Mouse (Mus musculus): ENCODE data around the gene Krt35. TPM values are rescaled to one million over a fixed set of nuclear protein-coding genes. Genes with fewer than 3 reads are reported as not detected.
A peak's percentile ranks its signal among the peaks of the same experiment; 100 is the strongest.

Gene Krt35
- not detected in 2 replicates for polyA plus RNA-seq (2015; fragmentation: Nextera tagmentation; extraction: Ambion mirVana)

- no peaks in the 10 kb centered on the region for H3K27me3 ChIP-seq (ENCODE audit: control insufficient read depth, insufficient read depth, low read depth, low read length)
- no peak within 1 kb of the TSS for H3K9ac ChIP-seq (ENCODE audit: low read length)
- H3K4me3 ChIP-seq (ENCODE audit: low read length) = no peak within 1 kb of the TSS
- ATAC-seq (ENCODE audit: low read depth) = no peak
- WGBS = 87% methylated on average over 9 of the region's 9 CpGs
- H3K27ac ChIP-seq (ENCODE audit: low read length) = no peak within 1 kb of the TSS
- no peaks in the 10 kb centered on the region for H3K4me1 ChIP-seq (replicated peaks; ENCODE audit: control insufficient read depth, insufficient read depth, low read length)
- no peaks in the 10 kb centered on the region for H3K36me3 ChIP-seq (ENCODE audit: control insufficient read depth, insufficient read depth, low read length)
- no peak within 1 kb of the TSS for H3K4me2 ChIP-seq (ENCODE audit: low read depth, low read length)
- H3K9me3 ChIP-seq (ENCODE audit: control insufficient read depth, low read length) = no peaks in the 10 kb centered on the region
Measured at GRCm38 (mm10) chr11:100096141-100096540, at the start of gene Krt35. Gene Krt35 (minus strand): TSS chr11:100096241.

- WGBS = 0% methylated on average over 20 of the region's 20 CpGs
- Histone ChIP-seq H3K4me3 (ENCODE audit: low read length) (peak overlapping the region; percentile 58), H3K4me2 (ENCODE audit: low read depth, low read length) (peak overlapping the region; percentile 51), H3K27me3 (ENCODE audit: control insufficient read depth, insufficient read depth, low read depth, low read length) (peaks cover 16% of the 10 kb centered on the region), H3K9ac (ENCODE audit: low read length) (peak overlapping the region; percentile 74), H3K27ac (ENCODE audit: low read length) (peak overlapping the region; percentile 95), H3K4me1 (replicated peaks; ENCODE audit: control insufficient read depth, insufficient read depth, low read length) (no peaks in the 10 kb centered on the region), H3K9me3 (ENCODE audit: control insufficient read depth, low read length) (no peaks in the 10 kb centered on the region), H3K36me3 (ENCODE audit: control insufficient read depth, insufficient read depth, low read length) (no peaks in the 10 kb centered on the region)
- ATAC-seq (ENCODE audit: low read depth) = peak; percentile 52
Measured at GRCm38 (mm10) chr11:100145104-100145503, 49.1 kb upstream of the Krt35 start.

- H3K4me1 ChIP-seq (replicated peaks; ENCODE audit: control insufficient read depth, insufficient read depth, low read length) = peaks cover 14% of the 10 kb centered on the region
- no peak overlapping the region for H3K27ac ChIP-seq (ENCODE audit: low read length)
- H3K9me3 ChIP-seq (ENCODE audit: control insufficient read depth, low read length) = no peaks in the 10 kb centered on the region
- no peaks in the 10 kb centered on the region for H3K36me3 ChIP-seq (ENCODE audit: control insufficient read depth, insufficient read depth, low read length)
- WGBS = 76% methylated on average over 21 of the region's 21 CpGs
- no peak overlapping the region for H3K4me2 ChIP-seq (ENCODE audit: low read depth, low read length)
- no peak overlapping the region for H3K9ac ChIP-seq (ENCODE audit: low read length)
- no peak for ATAC-seq (ENCODE audit: low read depth)
- H3K27me3 ChIP-seq (ENCODE audit: control insufficient read depth, insufficient read depth, low read depth, low read length) = peaks cover 16% of the 10 kb centered on the region
- H3K4me3 ChIP-seq (ENCODE audit: low read length) = no peak overlapping the region
Measured at GRCm38 (mm10) chr11:100140966-100141365, 44.9 kb upstream of the Krt35 start.

- H3K9me3 ChIP-seq (ENCODE audit: control insufficient read depth, low read length) = no peaks in the 10 kb centered on the region
- H3K27me3 ChIP-seq (ENCODE audit: control insufficient read depth, insufficient read depth, low read depth, low read length) = peaks cover 1% of the 10 kb centered on the region; the same call in 1 of the 2 replicates
- no peak overlapping the region for H3K4me3 ChIP-seq (ENCODE audit: low read length)
- peak; percentile 14; the same call in 1 of the 2 replicates for ATAC-seq (ENCODE audit: low read depth)
- H3K4me2 ChIP-seq (ENCODE audit: low read depth, low read length) = no peak overlapping the region
- no peaks in the 10 kb centered on the region for H3K36me3 ChIP-seq (ENCODE audit: control insufficient read depth, insufficient read depth, low read length)
- peak overlapping the region; percentile 37; the same call in 1 of the 2 replicates for H3K9ac ChIP-seq (ENCODE audit: low read length)
- H3K4me1 ChIP-seq (replicated peaks; ENCODE audit: control insufficient read depth, insufficient read depth, low read length) = peaks cover 14% of the 10 kb centered on the region
- WGBS = 57% methylated on average over 2 of the region's 2 CpGs
- peak overlapping the region; percentile 71 for H3K27ac ChIP-seq (ENCODE audit: low read length)
Measured at GRCm38 (mm10) chr11:100139391-100139790, 43.4 kb upstream of the Krt35 start.

- Histone ChIP-seq H3K4me3 (ENCODE audit: low read length) (no peak overlapping the region), H3K9me3 (ENCODE audit: control insufficient read depth, low read length) (no peaks in the 10 kb centered on the region), H3K9ac (ENCODE audit: low read length) (peak overlapping the region; percentile 20; the same call in 1 of the 2 replicates), H3K27ac (ENCODE audit: low read length) (peak overlapping the region; percentile 71), H3K36me3 (ENCODE audit: control insufficient read depth, insufficient read depth, low read length) (no peaks in the 10 kb centered on the region), H3K4me1 (replicated peaks; ENCODE audit: control insufficient read depth, insufficient read depth, low read length) (peaks cover 14% of the 10 kb centered on the region), H3K27me3 (ENCODE audit: control insufficient read depth, insufficient read depth, low read depth, low read length) (no peaks in the 10 kb centered on the region), H3K4me2 (ENCODE audit: low read depth, low read length) (no peak overlapping the region)
- ATAC-seq (ENCODE audit: low read depth) = peak; percentile 72
- 47% methylated on average over 7 of the region's 7 CpGs for WGBS
Measured at GRCm38 (mm10) chr11:100138809-100139208, 42.8 kb upstream of the Krt35 start.

GRCm38 (mm10) chr11:100137693-100138092 is 41.7 kb upstream of the Krt35 start:
- no peak overlapping the region for H3K4me3 ChIP-seq (ENCODE audit: low read length)
- no peak overlapping the region for H3K27ac ChIP-seq (ENCODE audit: low read length)
- H3K9ac ChIP-seq (ENCODE audit: low read length) = no peak overlapping the region
- WGBS = 23% methylated on average over 5 of the region's 5 CpGs
- no peaks in the 10 kb centered on the region for H3K9me3 ChIP-seq (ENCODE audit: control insufficient read depth, low read length)
- peaks cover 14% of the 10 kb centered on the region for H3K4me1 ChIP-seq (replicated peaks; ENCODE audit: control insufficient read depth, insufficient read depth, low read length)
- H3K27me3 ChIP-seq (ENCODE audit: control insufficient read depth, insufficient read depth, low read depth, low read length) = no peaks in the 10 kb centered on the region
- no peak overlapping the region for H3K4me2 ChIP-seq (ENCODE audit: low read depth, low read length)
- ATAC-seq (ENCODE audit: low read depth) = no peak
- H3K36me3 ChIP-seq (ENCODE audit: control insufficient read depth, insufficient read depth, low read length) = no peaks in the 10 kb centered on the region

- 17% methylated on average over 5 of the region's 5 CpGs for whole genome bisulfite sequencing
- H3K4me3 ChIP-seq (ENCODE audit: low read length) = no peak overlapping the region
- H3K36me3 ChIP-seq (ENCODE audit: control insufficient read depth, insufficient read depth, low read length) = no peaks in the 10 kb centered on the region
- no peaks in the 10 kb centered on the region for H3K9me3 ChIP-seq (ENCODE audit: control insufficient read depth, low read length)
- no peak for ATAC-seq (ENCODE audit: low read depth)
- H3K27me3 ChIP-seq (ENCODE audit: control insufficient read depth, insufficient read depth, low read depth, low read length) = no peaks in the 10 kb centered on the region
- H3K27ac ChIP-seq (ENCODE audit: low read length) = no peak overlapping the region
- no peak overlapping the region for H3K9ac ChIP-seq (ENCODE audit: low read length)
- H3K4me2 ChIP-seq (ENCODE audit: low read depth, low read length) = no peak overlapping the region
- H3K4me1 ChIP-seq (replicated peaks; ENCODE audit: control insufficient read depth, insufficient read depth, low read length) = peaks cover 14% of the 10 kb centered on the region
Measured at GRCm38 (mm10) chr11:100136559-100136958, 40.5 kb upstream of the Krt35 start.

- Histone ChIP-seq H3K4me2 (ENCODE audit: low read depth, low read length) (no peak within 1 kb of the TSS), H3K4me3 (ENCODE audit: low read length) (no peak within 1 kb of the TSS), H3K36me3 (ENCODE audit: control insufficient read depth, insufficient read depth, low read length) (no peaks in the 10 kb centered on the region), H3K27ac (ENCODE audit: low read length) (no peak within 1 kb of the TSS), H3K9me3 (ENCODE audit: control insufficient read depth, low read length) (no peaks in the 10 kb centered on the region), H3K27me3 (ENCODE audit: control insufficient read depth, insufficient read depth, low read depth, low read length) (no peaks in the 10 kb centered on the region), H3K9ac (ENCODE audit: low read length) (no peak within 1 kb of the TSS), H3K4me1 (replicated peaks; ENCODE audit: control insufficient read depth, insufficient read depth, low read length) (peaks cover 14% of the 10 kb centered on the region)
- 40% methylated on average over 7 of the region's 7 CpGs for WGBS
- no peak for ATAC-seq (ENCODE audit: low read depth)
Measured at GRCm38 (mm10) chr11:100135731-100136130, 39.7 kb upstream of the Krt35 start, which contains the start of gene Krt15. Gene Krt15 (minus strand): TSS chr11:100135928.

GRCm38 (mm10) chr11:100124901-100125300 is 28.9 kb upstream of the Krt35 start:
- Histone ChIP-seq H3K4me2 (ENCODE audit: low read depth, low read length) (no peak overlapping the region), H3K36me3 (ENCODE audit: control insufficient read depth, insufficient read depth, low read length) (no peaks in the 10 kb centered on the region), H3K27me3 (ENCODE audit: control insufficient read depth, insufficient read depth, low read depth, low read length) (no peaks in the 10 kb centered on the region), H3K27ac (ENCODE audit: low read length) (no peak overlapping the region), H3K4me3 (ENCODE audit: low read length) (no peak overlapping the region), H3K9ac (ENCODE audit: low read length) (no peak overlapping the region), H3K4me1 (replicated peaks; ENCODE audit: control insufficient read depth, insufficient read depth, low read length) (no peaks in the 10 kb centered on the region), H3K9me3 (ENCODE audit: control insufficient read depth, low read length) (no peaks in the 10 kb centered on the region)
- ATAC-seq (ENCODE audit: low read depth) = no peak
- WGBS = 64% methylated on average over 7 of the region's 7 CpGs

GRCm38 (mm10) chr11:100121466-100121865 is 25.4 kb upstream of the Krt35 start, which contains the start of gene Krt13:
Gene Krt13 (minus strand): TSS chr11:100121566.
- Histone ChIP-seq H3K36me3 (ENCODE audit: control insufficient read depth, insufficient read depth, low read length) (no peaks in the 10 kb centered on the region), H3K4me1 (replicated peaks; ENCODE audit: control insufficient read depth, insufficient read depth, low read length) (0 out of 2 replicates have a peak, but pooled peaks cover 3% of the 10 kb centered on the region), H3K4me2 (ENCODE audit: low read depth, low read length) (no peak within 1 kb of the TSS), H3K9me3 (ENCODE audit: control insufficient read depth, low read length) (no peaks in the 10 kb centered on the region), H3K9ac (ENCODE audit: low read length) (no peak within 1 kb of the TSS), H3K27me3 (ENCODE audit: control insufficient read depth, insufficient read depth, low read depth, low read length) (no peaks in the 10 kb centered on the region), H3K4me3 (ENCODE audit: low read length) (no peak within 1 kb of the TSS), H3K27ac (ENCODE audit: low read length) (no peak within 1 kb of the TSS)
- WGBS = 70% methylated on average over 3 of the region's 3 CpGs
- no peak for ATAC-seq (ENCODE audit: low read depth)
